Mouse (Mus musculus): ENCODE measurements around the gene Pced1b. TPM values are rescaled to one million over a fixed set of nuclear protein-coding genes. Genes with fewer than 3 reads are reported as not detected.

Gene Pced1b
- 42.3 TPM for polyA plus RNA-seq (2017; shearing (Covaris generic))

DNA sequence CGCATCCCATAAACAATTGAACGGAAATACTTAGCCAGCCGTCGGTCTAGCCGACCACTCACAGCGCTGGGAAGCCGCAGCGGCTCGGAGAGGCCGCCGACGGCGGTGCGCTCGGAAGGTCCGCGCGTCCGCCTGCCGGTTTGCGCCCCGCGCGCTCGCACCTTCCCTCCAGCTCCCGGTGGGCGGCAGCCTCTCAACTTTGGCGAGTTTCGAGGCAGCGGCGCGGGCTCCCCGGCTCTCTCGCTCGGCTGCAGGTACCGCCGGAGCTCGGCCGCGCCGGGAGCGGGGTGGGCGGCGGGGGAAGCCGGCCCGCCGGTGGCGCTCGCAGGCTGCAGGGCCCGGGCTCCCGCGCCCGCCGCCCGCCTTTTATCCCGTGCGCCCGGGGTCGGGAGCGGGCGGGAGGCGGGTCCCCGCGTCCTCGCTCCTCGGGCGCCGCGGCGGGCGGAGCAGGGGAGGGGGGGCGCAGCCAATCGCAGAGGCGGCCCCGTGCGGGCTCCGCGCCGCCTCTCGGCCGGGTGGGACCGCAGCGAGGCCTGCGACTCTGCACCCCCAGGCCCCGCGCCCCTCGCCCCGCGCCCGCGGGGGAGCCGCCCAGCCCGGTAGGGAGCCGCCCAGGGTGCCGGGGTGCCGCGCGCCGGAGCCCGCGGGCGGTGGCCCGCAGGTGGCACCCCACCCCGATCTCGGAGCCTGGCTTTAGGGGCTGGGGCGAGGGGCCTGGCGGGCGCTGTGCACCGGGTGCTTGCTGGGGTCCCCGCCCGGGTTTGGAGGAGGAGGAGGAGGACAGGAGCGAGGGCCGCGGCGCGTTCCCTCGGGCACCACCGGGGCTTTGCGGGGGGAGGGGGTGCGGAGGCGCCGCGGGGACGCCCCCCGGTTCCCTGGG lies at the start of gene Pced1b, which contains the start of gene Amigo2:
Gene Pced1b, plus strand, starts transcription at position 197 of the 880 bp plus-strand sequence.
Gene Amigo2, minus strand, starts transcription at position 377 of the 880 bp plus-strand sequence.

Other genes starting within 250 kb of the Pced1b start
- not detected for gene Slc38a4, start 191.2 kb upstream of the Pced1b start, polyA plus RNA-seq (2017; shearing (Covaris generic))
- gene Amigo2, start 180 bp downstream of the Pced1b start, polyA plus RNA-seq (2017; shearing (Covaris generic)), result 0.93 TPM

All from activated CD4-positive, CD25-positive, alpha-beta regulatory T cell, adult 9 weeks (primary cell).